Mouse (Mus musculus) T-helper 2 cell (primary cell): Measurements from ENCODE around the gene Slc16a1.

Source experiments
- in situ Hi-C: fragments of 300-600 bp; cut with MboI, MseI; formaldehyde crosslinking; loops from one replicate; pipeline ENCODE4 v1.15.1; 2025; ENCODE audit warnings: high pct_unique_total_duplicates

The Slc16a1 gene

GRCm38 (mm10) chr3:104638403-104638779, at the start of gene Slc16a1:
TSS of gene Slc16a1 (plus strand) at chr3:104638668.
- in situ Hi-C loops: no loop called here

DNA sequence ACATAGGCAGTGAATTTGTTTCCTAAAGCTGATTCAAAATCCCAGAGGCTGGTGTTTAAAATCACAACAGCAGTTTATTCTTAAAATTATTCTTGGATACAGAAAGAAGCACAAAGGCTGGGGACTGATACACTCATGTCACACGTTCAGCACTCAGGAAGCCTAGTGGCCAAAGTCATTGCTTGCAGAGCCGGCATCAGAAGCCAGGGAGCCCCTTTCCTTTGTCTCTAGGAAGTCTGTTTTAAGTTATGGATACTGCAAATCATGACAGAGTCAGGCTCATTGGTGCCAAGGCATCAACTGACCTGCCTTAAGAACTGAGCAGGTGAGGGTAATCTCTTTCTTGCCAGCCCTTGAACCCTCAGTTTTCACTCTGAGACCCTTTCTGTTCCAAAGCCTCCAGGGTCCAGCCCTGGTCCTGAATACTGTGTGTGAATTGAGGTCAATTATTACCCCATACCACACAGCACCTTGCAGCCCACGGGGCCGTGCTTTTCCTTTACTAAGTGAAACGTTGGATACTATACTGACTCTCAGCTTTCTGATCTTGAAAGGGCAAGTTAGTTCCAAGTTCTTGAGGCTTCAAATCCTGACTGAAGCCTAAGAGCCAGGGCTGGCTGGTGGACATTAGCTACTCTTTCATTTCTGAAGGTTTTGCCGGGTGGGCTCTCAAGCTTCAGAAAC, 41.9 kb upstream of the Slc16a1 start:
- in situ Hi-C loops: no loop called here

- in situ Hi-C loops: no loop called here
These were observed 41.2 kb upstream of the Slc16a1 start for GRCm38 (mm10) chr3:104597135-104597764.

DNA sequence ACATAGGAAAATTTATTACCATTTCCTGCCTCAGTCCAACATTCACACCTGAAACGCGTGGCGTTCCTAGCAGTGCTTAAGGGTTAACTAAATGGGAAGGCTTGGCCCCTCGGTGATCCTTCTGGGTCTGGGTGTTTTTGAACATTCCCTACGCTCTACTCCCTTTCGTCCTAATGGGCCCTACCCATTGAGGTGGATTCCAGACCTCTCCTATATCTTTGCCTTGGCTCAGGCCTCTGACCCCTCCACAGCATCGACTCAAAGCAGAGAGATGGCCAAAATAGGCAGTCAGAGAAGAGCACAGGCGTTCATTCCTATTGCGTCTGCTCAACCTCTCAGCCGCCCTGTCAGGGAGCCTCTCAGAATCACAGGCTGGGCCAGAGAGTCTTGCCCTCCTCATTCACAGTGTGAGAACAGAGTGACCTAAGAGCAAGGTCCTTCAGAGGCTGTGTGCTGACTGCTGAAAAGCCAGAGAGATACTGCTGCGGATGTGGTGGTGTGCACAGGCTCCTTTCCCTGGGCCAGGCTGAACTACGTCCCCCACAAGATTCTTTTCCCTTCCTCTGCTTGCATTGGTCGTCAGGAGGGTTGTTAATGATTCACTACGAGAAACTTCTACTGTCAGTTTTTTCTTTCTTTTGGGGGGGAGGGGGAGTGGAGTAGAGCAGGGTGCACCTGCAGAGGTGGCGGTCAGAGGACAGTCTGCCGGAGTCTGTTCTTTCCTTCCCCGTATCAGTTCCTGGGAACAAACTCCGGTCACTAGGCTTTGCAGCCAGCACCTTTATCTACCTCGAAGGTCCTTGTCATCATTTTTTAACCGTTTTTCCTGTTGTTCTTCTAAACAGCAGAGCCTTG, 38.9 kb upstream of the Slc16a1 start:
- in situ Hi-C loops: no loop called here

- in situ Hi-C loops: no loop called here
These were observed 37.8 kb upstream of the Slc16a1 start for GRCm38 (mm10) chr3:104600691-104601090.

DNA sequence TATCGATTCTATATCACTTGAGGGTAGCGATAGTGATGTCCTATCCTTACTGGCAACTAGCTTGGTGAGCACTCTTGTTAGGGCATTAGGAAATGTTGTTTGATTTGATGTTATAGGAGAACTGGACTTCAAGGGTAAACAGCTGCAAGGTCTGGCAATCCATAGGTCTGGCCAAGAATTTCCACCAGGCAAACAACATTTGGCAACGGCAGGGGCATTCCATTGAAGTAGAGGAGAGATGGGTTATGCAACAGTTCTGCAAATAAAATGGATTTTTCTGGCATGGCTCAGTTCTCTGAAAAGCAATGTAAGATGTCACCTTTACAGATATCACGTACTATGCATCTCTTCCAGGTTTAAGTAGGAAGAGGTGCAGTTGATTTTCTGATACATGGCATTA, 36.8 kb upstream of the Slc16a1 start:
- in situ Hi-C loops: no loop called here

DNA sequence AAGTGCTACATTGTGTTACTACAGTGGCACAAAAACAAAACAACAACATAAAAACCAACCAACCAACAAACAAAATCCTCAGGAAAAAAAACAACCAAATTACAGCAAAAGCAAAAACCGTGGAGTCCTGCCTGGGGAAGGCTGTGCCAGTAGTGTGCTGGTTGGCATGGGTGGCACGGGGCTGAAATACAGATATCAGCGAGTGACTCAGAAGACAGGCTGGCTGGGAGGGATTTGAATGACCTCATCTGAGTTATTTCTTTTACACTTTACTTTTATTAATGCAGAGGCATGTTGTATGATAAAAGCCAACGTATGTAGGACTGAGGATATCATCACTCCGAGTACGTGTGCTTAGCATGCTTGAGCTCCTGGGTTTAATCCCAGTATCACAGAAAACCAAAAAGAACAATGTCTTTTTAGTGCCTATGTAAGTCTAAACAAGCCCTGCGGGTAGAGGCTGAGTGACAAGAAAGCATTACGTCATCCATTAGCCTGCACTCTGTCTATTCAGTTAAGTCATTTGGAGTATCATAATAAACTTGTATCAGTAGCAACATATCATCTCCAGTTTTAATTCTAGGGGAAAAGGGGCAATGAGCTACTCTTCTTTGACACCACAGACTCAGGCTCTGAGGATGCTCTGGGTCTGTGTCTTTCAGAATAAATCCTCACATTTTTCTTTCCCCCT, 28.6 kb upstream of the Slc16a1 start:
- in situ Hi-C loops: no loop called here

GRCm38 (mm10) chr3:104610453-104611230, 27.8 kb upstream of the Slc16a1 start:
- in situ Hi-C loops: no loop called here

- in situ Hi-C loops: no loop called here
These were observed 26.5 kb upstream of the Slc16a1 start for GRCm38 (mm10) chr3:104611951-104612350.

DNA sequence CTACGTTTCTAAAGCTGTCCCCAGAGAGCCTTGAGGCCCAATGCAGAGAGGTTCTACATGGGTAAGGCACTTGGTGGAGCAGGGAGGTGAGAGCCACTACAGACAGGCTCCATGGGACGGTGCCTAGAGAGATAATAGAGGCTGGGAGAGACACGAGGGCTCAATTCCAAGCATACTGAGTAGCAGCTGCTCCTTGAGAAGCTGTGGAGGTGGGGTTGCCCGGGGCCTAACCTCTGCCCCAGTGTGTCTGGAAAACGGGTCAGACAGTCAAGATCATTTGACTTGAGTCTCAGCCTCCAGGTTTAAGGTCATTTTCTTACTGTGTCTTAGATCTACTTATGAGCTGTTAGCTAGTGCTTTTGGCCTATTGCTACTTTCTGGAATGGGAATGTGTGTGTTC, 25.4 kb upstream of the Slc16a1 start:
- in situ Hi-C loops: no loop called here

DNA sequence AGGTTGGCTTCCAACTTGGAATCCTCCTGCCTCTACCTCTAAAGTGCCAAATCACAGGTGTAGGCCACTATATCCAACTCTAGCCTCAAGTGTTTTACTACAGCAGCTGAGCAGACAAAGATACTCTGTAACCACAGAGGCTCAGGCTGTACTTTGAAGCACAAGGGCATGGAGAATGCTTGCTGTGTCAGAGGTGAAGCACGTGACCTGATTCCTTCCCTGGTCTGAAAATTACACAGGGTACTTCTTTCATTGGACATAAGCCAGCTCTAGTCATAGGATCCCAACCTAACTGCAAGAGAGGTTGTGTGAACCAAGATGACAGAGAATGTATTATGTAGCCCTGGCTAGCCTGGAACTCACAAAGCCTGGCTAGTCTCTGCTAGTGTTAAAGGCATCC, 24.4 kb upstream of the Slc16a1 start:
- in situ Hi-C loops: no loop called here

DNA sequence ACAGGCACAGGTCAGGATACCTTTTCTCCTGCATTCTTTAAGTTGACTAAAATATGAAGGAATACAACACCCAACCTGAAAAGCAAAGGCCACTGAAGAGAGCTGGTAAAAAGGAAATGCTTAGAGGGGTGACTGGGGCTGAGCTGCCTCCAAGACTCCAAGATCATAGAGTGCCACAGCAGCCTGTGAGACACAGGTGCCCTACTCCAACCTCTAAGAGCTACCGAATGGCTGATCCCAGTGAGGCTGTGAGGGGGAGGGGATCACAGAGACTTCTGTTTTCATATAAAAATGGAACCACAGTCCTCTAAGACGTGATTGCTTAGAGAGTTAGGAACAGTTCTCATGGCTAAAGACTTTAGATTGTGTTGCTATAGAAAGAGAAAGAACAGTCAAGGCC, 23.3 kb upstream of the Slc16a1 start:
- in situ Hi-C loops: no loop called here

DNA sequence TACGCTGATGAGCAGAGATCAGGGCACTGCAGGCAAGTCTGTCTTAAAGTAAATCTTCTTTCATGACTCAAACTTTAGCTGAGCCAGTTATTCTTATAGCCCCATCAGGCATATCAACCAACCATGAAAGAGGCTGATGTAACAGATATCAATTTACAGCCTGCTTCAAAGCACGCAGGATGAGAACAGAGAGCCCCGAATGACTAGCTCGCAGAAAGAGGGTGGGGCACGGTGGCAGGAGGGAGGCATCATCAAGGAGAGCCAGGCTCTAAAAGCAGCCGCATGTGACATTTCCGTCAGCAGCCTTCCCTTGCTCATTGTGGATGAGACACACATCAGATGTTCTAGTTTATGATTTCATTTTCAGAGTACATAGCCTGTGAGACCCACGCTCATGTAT, 22.3 kb upstream of the Slc16a1 start:
- in situ Hi-C loops: no loop called here

DNA sequence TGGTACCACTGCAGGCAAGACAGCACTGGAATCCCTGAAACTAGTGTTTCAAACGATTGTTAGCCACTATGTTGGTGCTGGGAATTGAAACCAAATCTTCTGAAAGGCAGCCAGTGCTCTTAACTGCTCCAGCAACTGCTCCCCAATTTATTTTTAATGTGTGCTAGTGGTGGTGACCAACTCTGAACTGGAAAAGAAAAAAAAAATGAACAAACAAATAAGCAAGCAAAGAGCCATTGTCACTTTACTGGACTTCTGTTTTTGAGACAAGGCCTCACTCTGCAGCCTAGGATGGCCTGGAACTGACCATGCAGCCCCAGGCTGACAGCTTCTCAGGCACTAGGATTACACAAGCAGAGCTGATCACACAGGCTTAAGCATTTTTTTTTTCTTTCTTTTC, 16.6 kb upstream of the Slc16a1 start:
- in situ Hi-C loops: no loop called here

DNA sequence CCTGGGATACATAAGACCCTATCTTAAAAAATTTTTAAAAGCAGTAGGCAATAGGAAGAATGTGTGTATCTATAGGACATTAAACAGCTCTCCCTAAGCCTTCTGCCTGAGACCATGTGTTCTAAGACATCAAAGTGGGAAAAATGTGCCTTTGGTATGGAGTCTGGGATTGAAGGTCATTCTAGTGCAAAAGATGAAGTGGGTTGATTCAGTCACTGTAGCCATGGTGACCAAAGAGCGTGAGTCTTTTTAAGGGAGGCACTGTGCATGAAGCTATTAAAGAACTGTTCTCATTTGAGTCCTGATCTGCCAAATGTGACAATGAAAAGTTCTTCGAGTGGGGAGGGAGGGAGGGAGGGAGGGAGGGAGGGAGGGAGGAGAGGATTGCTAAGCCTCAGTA, 8.7 kb upstream of the Slc16a1 start:
- in situ Hi-C loops: no loop called here

GRCm38 (mm10) chr3:104630941-104631340, 7.5 kb upstream of the Slc16a1 start:
- in situ Hi-C loops: no loop called here

- in situ Hi-C loops: no loop called here
These were observed 5.8 kb upstream of the Slc16a1 start for GRCm38 (mm10) chr3:104632560-104633162.

- in situ Hi-C loops: no loop called here
These were observed 2.0 kb upstream of the Slc16a1 start for GRCm38 (mm10) chr3:104636491-104636890.

GRCm38 (mm10) chr3:104637427-104638402, 753 bp upstream of the Slc16a1 start:
- in situ Hi-C loops: no loop called here
